Mouse (Mus musculus): Measurements from ENCODE around the gene Gm9495.

DNA sequence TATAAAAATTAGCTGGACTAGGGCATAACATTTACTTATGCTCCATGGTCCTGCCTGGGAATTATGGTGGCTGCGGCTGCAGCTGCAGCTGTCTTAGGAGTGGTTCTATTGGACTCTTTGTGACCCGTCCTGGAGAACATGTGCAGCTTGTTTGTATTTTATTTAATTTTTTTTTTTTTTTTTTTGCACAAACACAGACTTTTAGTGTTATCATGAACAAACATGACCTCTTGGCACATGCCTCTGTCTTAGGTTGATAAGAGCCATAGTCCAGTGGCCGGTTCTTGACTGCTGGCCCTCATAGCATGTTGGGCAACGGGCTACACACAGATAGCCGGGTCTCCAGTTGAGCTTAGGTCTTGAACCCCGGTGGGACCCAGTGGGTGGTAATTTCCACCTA, 48.6 kb downstream of the Gm9495 start:
- TF ChIP-seq CTCF (IDR thresholded peaks at IDR 0.05; ENCODE audit: borderline replicate concordance, extremely low read depth, insufficient read depth, insufficient read length) (no peak), POLR2A (IDR thresholded peaks at IDR 0.05; ENCODE audit: borderline replicate concordance, extremely low read depth, insufficient read depth, insufficient read length, poor library complexity, severe bottlenecking) (no peak)

All from brain, embryonic 14.5 days (tissue).